Mouse (Mus musculus) small intestine, adult 2 months (tissue): ENCODE measurements at regions not wholly inside any gene's neighbourhood (a gene's known extent, or its start where the extent isn't known, plus 50 kb on each side); places are given as distances from the start of the nearest gene placed in this dataset.

Experiments
- H3K27ac ChIP-seq: fragments of 200-500 bp; 2 replicates; pipeline ENCODE4 v1.5.1; 2012; ENCODE audit warnings: low read depth, low read length, control low read depth, inconsistent platforms; ENCODE audit not compliant: insufficient read depth
- H3K27me3 ChIP-seq: fragments of 200-500 bp; 2 replicates; pipeline ENCODE4 v1.6.1; 2012; ENCODE audit warnings: mild to moderate bottlenecking, moderate library complexity, low read length, inconsistent platforms; ENCODE audit not compliant: control insufficient read depth, insufficient read depth
- H3K36me3 ChIP-seq: fragments of 200-500 bp; 2 replicates; pipeline ENCODE4 v1.6.1; 2012; ENCODE audit warnings: mild to moderate bottlenecking, low read length, control low read depth, inconsistent platforms; ENCODE audit not compliant: control insufficient read depth, insufficient read depth
- H3K4me1 ChIP-seq: fragments of 200-500 bp; 2 replicates; pipeline ENCODE4 v1.6.1; 2012; ENCODE audit warnings: low read length, inconsistent platforms, mixed read lengths; ENCODE audit not compliant: control insufficient read depth, insufficient read depth, insufficient read length
- H3K4me3 ChIP-seq: fragments of 200-500 bp; 2 replicates; pipeline ENCODE4 v1.5.1; 2012; ENCODE audit warnings: low read depth, mild to moderate bottlenecking, control low read depth, inconsistent platforms, low read length, moderate library complexity
- CTCF ChIP-seq: fragments of 200-500 bp; IDR thresholded peaks from 2 replicates; pipeline ENCODE4 v1.5.1; 2012; ENCODE audit warnings: low read depth, mild to moderate bottlenecking, control low read depth, inconsistent platforms, low read length, moderate library complexity, mixed read lengths; ENCODE audit not compliant: insufficient replicate concordance, insufficient read length; ENCODE audit errors: extremely low read depth
- POLR2A ChIP-seq: fragments of 200-500 bp; IDR thresholded peaks from 2 replicates; pipeline ENCODE4 v1.6.1; 2012; ENCODE audit warnings: low read depth, mild to moderate bottlenecking, control low read depth, inconsistent platforms, low read length, moderate library complexity
- WGBS: fragments of 180-500 bp; shearing (Covaris S2); methylation state at CpG from one replicate; pipeline ENCODE4 v1.1.7; 2018; 5-methylcytosine and 5-hydroxymethylcytosine counted together

DNA sequence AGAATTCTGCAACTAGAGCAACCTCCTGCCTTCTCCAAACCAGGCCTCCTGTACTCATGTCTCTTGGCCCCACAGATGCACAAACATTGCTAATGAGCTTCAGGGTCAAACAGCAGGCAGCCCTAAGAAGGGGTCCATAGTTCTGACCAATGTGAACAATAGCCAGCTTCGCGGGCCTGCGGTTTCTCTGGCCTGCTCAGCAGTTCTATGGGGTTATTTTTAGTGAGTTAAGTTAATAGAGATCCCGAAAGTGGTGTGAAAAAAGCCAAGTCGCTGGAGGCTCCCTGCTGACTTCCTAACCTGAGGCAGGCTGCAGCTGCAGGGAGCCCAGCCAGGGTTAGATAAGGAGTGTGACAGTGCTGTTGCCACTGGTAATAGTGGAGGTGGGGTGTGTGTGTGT, 106.6 kb downstream of the Pdcd6ip start:
- Histone ChIP-seq H3K36me3 (no peaks in the 10 kb centered on the region), H3K4me3 (no peak overlapping the region), H3K4me1 (no peaks in the 10 kb centered on the region), H3K27me3 (no peaks in the 10 kb centered on the region), H3K27ac (no peak overlapping the region)
- WGBS, result 29% methylated on average over 5 of the region's 5 CpGs
- TF ChIP-seq CTCF, result no peak
- no peak for TF ChIP-seq POLR2A

- no peaks in the 10 kb centered on the region for H3K36me3 ChIP-seq
- no peaks in the 10 kb centered on the region for H3K4me1 ChIP-seq
- no peak for TF ChIP-seq POLR2A
- no peak for TF ChIP-seq CTCF
- H3K27ac ChIP-seq, result no peak overlapping the region
- WGBS, result 59% methylated on average over 6 of the region's 6 CpGs
- H3K4me3 ChIP-seq, result no peak overlapping the region
- H3K27me3 ChIP-seq, result no peaks in the 10 kb centered on the region
Measured at GRCm38 (mm10) chr9:113587260-113587659, 120.8 kb downstream of the Pdcd6ip start.

- 90% methylated on average over 4 of the region's 4 CpGs for WGBS
- no peak for TF ChIP-seq CTCF
- no peak for TF ChIP-seq POLR2A
- no peaks in the 10 kb centered on the region for H3K4me1 ChIP-seq
- H3K27me3 ChIP-seq, result no peaks in the 10 kb centered on the region
- no peak overlapping the region for H3K27ac ChIP-seq
- H3K36me3 ChIP-seq, result no peaks in the 10 kb centered on the region
- H3K4me3 ChIP-seq, result no peak overlapping the region
Measured at GRCm38 (mm10) chr9:113586477-113586876, 121.6 kb downstream of the Pdcd6ip start.

DNA sequence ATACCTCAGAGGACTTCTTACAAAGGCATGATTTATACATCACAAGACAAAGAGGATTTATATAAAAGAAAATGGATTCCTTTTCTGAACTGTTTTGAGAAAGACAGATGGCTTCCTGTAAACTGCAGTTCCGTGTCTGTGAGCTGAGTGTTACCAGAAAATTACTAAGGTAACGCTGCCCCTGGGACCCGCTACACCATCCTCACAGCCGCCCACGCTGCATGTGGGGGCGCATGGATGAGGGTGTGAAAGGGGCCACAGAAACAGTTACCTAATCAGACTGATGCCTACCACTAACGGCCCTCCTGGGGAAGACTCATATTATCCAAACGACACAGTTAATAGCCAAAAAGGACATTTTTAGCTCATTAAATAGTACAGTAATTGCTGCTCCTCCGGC, 129.8 kb downstream of the Pdcd6ip start:
- H3K27ac ChIP-seq, result no peak overlapping the region
- H3K4me3 ChIP-seq, result no peak overlapping the region
- TF ChIP-seq CTCF, result no peak
- no peak for TF ChIP-seq POLR2A
- H3K36me3 ChIP-seq, result no peaks in the 10 kb centered on the region
- H3K27me3 ChIP-seq, result no peaks in the 10 kb centered on the region
- no peaks in the 10 kb centered on the region for H3K4me1 ChIP-seq
- WGBS, result 86% methylated on average over 9 of the region's 9 CpGs

GRCm38 (mm10) chr9:113568849-113569248, 139.2 kb downstream of the Pdcd6ip start:
- TF ChIP-seq POLR2A, result no peak
- TF ChIP-seq CTCF, result no peak
- no peaks in the 10 kb centered on the region for H3K27me3 ChIP-seq
- H3K4me3 ChIP-seq, result no peak overlapping the region
- no peak overlapping the region for H3K27ac ChIP-seq
- H3K36me3 ChIP-seq, result no peaks in the 10 kb centered on the region
- 70% methylated on average over 1 of the region's 1 CpGs for WGBS
- H3K4me1 ChIP-seq, result no peaks in the 10 kb centered on the region

GRCm38 (mm10) chr9:113567705-113568104, 140.4 kb downstream of the Pdcd6ip start:
- H3K36me3 ChIP-seq, result no peaks in the 10 kb centered on the region
- no peak overlapping the region for H3K27ac ChIP-seq
- no peak for TF ChIP-seq CTCF
- TF ChIP-seq POLR2A, result no peak
- WGBS, result 65% methylated on average over 1 of the region's 1 CpGs
- no peaks in the 10 kb centered on the region for H3K4me1 ChIP-seq
- no peak overlapping the region for H3K4me3 ChIP-seq
- H3K27me3 ChIP-seq, result no peaks in the 10 kb centered on the region

- Histone ChIP-seq H3K27me3 (no peaks in the 10 kb centered on the region), H3K27ac (no peak overlapping the region), H3K36me3 (no peaks in the 10 kb centered on the region), H3K4me3 (no peak overlapping the region), H3K4me1 (no peaks in the 10 kb centered on the region)
- no peak for TF ChIP-seq CTCF
- no peak for TF ChIP-seq POLR2A
- 22% methylated on average over 3 of the region's 3 CpGs for WGBS
Measured at GRCm38 (mm10) chr9:113566620-113567019, 141.4 kb downstream of the Pdcd6ip start.

GRCm38 (mm10) chr9:113553911-113554310, 154.1 kb downstream of the Pdcd6ip start:
- Histone ChIP-seq H3K4me3 (no peak overlapping the region), H3K27ac (no peak overlapping the region), H3K36me3 (no peaks in the 10 kb centered on the region), H3K27me3 (no peaks in the 10 kb centered on the region), H3K4me1 (no peaks in the 10 kb centered on the region)
- 88% methylated on average over 12 of the region's 12 CpGs for whole genome bisulfite sequencing
- TF ChIP-seq POLR2A (no peak), CTCF (no peak)
